Mouse (Mus musculus) olfactory bulb, adult 2 months (tissue): ENCODE results near the gene Ghrl.

Source experiments
- CTCF ChIP-seq: fragments of 200-500 bp; IDR thresholded peaks from 2 replicates; pipeline ENCODE4 v1.5.1; 2012; ENCODE audit warnings: low read depth, mild to moderate bottlenecking, low read length, moderate library complexity; ENCODE audit not compliant: insufficient read depth
- POLR2A ChIP-seq: fragments of 200-500 bp; IDR thresholded peaks from 2 replicates; pipeline ENCODE4 v1.6.1; 2012; ENCODE audit warnings: mild to moderate bottlenecking, low read depth, low read length, moderate library complexity; ENCODE audit not compliant: insufficient read depth

- no peak for TF ChIP-seq CTCF
- no peak for TF ChIP-seq POLR2A
Measured at GRCm38 (mm10) chr6:113741425-113741824, 21.7 kb upstream of the Ghrl start.
